Mouse (Mus musculus) c-Kit-positive CD71-positive TER-119-positive erythroid progenitor cells, embryonic 14.5 days (primary cell): ENCODE measurements at regions not wholly inside any gene's neighbourhood (a gene's known extent, or its start where the extent isn't known, plus 50 kb on each side); places are given as distances from the start of the nearest gene placed in this dataset.

ENCODE experiments used
- DNase-seq: peaks from one replicate; pipeline ENCODE4 v3.0.0-alpha.2; 2013; ENCODE audit warnings: low spot score

- no peak for DNase-seq
These were observed 214.7 kb downstream of the Cog6 start for GRCm38 (mm10) chr3:52802324-52802723.

GRCm38 (mm10) chr3:52801446-52801845 is 215.6 kb downstream of the Cog6 start:
- DNase-seq = no peak

DNA sequence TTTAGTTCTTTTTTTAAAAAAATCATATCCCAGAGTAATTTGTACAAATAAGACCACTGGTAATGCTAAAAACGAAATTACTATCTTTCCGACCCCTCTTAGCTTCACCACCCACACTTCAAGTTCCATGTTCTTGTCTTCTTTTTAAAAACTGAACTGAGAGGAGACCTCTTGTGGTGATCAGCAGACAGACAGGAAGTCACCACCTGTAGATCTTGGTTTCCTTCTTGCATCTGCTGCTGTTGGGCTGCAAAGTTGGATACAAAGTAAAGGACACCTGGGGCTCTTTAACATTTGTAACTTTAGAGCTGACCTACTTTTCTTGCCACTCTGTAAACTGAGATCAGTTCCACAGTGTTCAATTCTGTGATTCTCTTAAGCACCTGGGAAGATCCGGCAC is 216.4 kb downstream of the Cog6 start:
- no peak for DNase-seq

DNA sequence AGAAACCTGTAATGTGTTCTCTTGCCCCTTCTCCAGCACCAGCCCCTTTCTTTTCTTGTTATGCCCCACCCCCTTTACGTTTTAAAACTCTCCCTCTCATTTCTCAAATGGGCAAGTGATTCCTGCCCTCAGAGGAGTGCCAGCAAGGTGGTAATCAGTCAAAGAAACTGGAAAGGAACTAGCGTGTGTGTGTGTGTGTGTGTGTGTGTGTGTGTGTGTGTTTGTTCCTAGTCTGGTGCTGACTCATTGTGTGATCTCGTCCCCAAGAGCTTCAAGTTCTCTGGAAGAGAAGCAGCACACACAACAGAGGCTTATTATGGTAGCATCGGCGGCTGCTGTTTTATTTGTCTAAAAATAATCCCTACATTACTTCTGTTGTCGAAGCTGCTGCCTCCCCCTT is 219.2 kb downstream of the Cog6 start:
- DNase-seq = no peak

DNA sequence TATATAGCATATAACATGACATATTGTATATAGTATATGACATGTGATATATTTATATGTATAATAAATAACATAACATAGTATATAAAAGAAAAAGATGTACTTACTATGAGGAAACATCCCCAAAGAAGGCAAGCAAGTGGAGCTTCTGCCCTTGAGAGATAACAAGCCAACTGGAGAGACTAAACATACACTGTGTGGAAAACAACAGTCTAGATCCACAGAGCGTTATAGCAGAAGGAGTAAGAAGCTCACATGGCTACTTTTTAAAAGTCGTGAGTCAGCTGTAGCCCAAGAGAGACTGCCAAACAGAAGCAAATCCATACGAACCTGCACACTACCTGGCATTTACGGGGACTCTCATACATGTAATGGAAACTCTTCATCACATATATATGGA is 219.9 kb downstream of the Cog6 start:
- no peak for DNase-seq

- DNase-seq = no peak
These were observed 222.8 kb downstream of the Cog6 start for GRCm38 (mm10) chr3:52794218-52794617.

GRCm38 (mm10) chr3:52792801-52793200 is 224.2 kb downstream of the Cog6 start:
- no peak for DNase-seq

- no peak for DNase-seq
These were observed 224.9 kb downstream of the Cog6 start for GRCm38 (mm10) chr3:52792121-52792520.

DNA sequence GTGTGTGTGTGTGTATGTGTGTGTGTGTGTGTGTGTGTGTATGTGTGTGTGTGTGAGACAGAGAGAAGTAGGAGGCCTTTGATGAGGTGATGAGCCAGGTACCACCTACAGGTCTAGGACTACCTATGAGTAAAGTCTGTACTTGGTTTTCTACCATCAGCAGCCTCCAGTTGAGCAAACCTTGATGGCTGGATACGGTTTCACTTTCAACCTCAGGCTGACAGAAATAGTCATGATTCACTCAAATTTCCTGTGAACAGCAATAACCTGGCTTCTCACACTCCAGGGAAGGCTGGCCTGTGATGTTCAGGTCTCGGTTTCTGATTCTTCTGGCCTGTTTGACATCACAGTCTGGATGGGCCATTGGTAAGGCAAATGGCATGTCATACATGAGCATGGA is 226.1 kb downstream of the Cog6 start:
- no peak for DNase-seq

DNA sequence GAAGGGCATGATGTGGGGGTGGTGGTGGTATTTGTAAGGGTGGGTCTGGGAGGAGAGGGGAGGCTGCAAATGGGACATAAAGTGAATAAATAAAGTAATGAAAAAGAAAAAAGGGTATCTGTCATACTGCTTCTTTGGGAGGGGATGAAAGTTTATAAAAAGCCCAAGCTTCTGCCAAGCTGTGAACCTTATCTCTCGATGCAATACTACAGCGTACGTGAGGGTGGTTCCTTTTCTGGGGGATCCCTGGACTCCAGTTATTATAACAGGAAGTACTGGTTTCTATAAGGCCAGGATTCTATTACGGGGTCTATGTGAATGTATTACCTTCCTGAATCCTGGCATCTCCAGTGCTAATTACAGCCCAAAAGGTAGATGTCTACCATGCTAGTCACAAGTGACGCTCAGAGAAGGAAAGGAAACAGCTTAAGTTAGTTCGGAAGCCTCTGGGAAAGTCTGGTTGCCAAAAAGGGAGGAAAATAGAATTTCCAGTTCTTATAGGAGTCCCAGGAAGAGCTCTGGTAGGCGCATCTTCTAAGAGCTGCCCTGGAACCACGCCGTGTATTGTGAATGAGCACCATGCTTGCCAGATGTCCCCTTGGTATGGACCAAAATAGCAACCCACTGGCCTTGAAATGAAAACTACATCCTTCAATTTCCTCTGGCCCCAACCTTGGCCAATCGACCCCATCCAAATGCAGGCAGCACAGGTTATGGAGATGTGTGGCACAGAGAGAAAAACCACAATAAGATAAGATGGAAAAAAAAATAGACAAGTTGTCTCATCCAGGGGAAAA is 228.9 kb downstream of the Cog6 start:
- no peak for DNase-seq

- no peak for DNase-seq
These were observed 231.4 kb downstream of the Cog6 start for GRCm38 (mm10) chr3:52785595-52785994.

GRCm38 (mm10) chr3:52784476-52784875 is 232.6 kb downstream of the Cog6 start:
- no peak for DNase-seq

- DNase-seq = no peak
These were observed 234.5 kb downstream of the Cog6 start for GRCm38 (mm10) chr3:52782576-52782975.

GRCm38 (mm10) chr3:52781521-52781920 is 235.5 kb downstream of the Cog6 start:
- DNase-seq = no peak

DNA sequence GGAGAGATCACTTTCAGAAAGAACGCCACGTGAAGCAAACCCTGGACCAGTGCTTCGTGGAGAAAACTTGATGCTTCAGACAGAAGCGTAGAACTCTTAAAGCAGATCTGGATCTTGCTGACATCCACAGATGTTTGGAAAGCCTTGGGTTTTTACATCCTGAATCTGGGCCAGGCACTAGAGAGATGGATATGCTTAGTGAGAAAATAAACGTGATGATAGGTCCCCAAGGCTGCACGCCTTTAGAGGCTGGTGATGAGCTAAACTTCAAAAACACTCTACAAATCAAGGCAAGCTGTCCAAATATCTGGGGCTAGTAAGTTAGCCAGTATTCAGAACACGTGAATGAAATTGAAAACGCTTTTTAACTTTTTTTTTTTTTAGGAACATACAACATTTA is 236.7 kb downstream of the Cog6 start:
- DNase-seq = no peak

DNA sequence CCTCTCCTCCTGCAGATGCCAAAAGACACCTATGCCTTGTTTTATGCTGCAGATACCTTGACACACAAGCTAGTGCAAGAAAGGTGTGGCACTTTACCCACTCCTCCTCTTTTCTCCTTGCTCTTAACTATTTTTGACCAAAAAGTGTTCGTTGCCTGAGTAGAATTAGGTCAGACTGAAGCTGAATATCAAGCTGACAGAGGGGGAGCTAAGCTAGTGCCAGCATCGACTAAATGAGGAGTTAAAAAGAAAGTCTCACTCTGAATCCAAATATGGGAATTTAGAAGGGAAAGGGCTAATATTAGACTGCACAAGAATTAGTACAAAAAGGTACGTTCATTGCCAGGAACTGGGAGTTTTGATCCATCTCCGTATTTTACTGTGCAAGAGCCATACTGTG is 241.2 kb downstream of the Cog6 start:
- DNase-seq = no peak

- no peak for DNase-seq
These were observed 241.9 kb downstream of the Cog6 start for GRCm38 (mm10) chr3:52775156-52775555.

DNA sequence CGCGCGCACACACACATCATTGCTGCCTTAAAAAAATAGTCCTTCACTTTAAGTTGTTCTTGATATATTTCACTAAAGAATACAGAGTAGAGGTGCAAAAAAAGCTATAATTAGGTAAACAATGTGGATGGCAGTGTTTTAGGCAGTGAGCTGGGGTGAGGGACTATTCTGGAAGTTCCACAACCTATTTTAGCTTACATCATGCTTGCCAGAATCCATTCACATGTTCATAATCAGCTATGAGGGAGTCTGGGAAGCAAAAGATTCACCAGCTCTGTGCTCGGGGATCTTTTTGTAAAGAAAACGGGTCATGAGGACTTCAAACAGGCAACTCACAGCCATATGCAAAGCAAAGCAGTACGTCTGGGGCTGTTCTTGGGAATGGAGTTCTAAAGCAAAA is 242.3 kb downstream of the Cog6 start:
- DNase-seq = no peak

- DNase-seq = no peak
These were observed 249.8 kb downstream of the Cog6 start for GRCm38 (mm10) chr3:52767276-52767675.

- no peak for DNase-seq
These were observed 250.2 kb downstream of the Cog6 start for GRCm38 (mm10) chr3:52766841-52767240.

DNA sequence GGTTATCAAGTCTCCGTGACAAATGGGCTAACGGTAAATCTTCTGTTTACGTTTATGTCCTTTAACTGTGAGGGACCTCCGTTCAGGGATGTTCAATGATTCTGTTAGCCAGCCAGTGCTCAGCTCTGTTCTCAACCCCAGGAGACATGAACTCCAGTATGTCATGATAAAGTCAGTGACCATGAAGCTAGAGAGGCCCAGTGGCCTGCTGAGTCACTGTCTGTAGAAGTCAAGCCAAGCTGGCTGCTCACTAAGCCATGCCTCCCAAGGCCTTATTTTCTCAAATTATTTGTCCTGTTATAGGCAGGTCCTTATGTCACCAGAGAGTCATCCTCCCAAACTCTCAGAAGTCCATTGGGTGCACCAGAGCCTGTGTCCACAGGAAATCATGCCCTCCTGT is 252.9 kb downstream of the Cog6 start:
- DNase-seq = no peak

DNA sequence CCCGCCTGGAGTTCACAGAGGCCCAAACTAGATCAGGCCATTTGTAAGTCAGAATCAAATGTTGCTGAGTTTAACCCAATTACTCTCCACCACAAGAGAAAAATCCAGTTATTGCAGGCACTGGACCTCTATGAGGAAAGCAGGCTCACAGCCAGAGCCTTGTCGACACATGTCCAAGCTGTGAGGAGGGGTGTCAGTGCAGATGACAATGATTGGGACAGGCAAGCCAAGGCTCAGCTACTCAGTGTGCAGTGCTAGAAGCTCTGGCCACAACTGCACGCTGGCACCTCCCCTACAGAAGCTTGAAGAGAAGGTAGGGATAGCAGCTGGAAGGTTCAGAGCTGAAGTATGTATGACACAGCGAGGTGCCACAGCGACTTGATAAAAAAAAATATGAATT is 253.4 kb downstream of the Cog6 start:
- no peak for DNase-seq

- no peak for DNase-seq
These were observed 254.5 kb downstream of the Cog6 start for GRCm38 (mm10) chr3:52762549-52762948.

DNA sequence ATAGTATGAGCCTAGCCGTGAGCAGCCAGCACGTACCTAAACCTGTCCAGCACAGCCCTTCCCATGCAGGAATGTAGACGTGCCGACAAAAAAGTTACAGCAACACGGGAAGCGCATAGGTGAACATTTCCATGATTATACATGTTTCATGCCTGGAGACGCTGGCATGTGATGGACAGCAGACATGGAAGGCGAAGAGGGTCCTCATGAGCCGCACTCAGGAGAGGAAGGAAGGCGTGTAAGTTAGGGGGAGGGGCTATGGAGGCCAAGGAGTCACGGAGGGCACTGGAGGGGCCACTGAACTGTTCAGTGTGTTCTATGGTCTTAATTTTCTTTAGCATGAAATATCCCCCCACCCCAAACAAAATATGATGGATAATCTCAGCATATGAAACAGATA is 257.2 kb downstream of the Cog6 start:
- no peak for DNase-seq
